Mouse (Mus musculus): ENCODE results near the gene Acy3.
A peak's percentile ranks its signal among the peaks of the same experiment; 100 is the strongest.
"Not testable (repeated sequence)": the region's sequence is repeated elsewhere in the genome, so short reads cannot be mapped to it uniquely, and the experiment has no call there.

Acy3 gene

DNA sequence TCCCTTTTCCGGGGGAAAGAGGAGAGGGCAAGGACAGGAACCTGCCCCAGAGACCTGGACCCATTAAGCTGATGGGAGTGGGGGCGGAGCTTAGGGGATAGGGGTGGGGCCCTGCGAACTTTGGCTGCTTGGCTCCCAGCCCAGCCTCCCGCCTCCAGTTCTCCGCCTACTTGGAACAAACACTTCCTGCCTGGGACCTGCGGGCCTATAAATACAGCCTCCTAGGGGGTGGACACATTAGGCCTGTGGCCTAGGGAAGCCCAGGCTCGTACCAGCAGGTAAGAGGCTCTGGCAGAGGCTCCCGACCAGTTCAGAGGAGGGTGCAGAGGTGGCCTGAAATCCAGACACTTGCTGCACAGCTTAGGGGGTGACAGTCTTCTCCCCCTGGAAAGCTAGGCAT, at the start of gene Acy3:
Gene Acy3 (plus strand): TSS at position 237 of the 400 bp plus-strand sequence.
- peak; percentile 54 for DNase-seq (ENCODE audit: low read depth, low spot score)

DNA sequence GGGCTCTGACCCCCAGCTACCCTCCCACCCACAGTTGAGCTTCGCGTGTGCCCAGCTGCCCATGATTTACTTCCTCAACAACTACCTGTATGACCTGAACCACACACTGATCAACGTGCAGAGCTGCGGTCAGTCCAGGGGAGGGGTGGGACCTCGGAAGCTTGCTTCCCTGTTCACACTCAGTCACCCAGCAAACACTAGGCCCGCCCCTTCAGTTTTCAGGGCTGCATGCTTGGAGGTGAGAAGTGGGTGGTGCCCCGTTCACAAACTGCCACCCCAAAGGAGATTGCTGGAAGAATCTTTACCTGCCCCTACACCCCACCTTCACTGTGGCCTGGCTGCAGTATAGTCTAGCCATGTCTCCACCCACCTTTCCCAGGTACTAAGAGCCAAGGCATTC, 44.1 kb upstream of the Acy3 start:
- no peak for DNase-seq (ENCODE audit: low read depth, low spot score)

DNA sequence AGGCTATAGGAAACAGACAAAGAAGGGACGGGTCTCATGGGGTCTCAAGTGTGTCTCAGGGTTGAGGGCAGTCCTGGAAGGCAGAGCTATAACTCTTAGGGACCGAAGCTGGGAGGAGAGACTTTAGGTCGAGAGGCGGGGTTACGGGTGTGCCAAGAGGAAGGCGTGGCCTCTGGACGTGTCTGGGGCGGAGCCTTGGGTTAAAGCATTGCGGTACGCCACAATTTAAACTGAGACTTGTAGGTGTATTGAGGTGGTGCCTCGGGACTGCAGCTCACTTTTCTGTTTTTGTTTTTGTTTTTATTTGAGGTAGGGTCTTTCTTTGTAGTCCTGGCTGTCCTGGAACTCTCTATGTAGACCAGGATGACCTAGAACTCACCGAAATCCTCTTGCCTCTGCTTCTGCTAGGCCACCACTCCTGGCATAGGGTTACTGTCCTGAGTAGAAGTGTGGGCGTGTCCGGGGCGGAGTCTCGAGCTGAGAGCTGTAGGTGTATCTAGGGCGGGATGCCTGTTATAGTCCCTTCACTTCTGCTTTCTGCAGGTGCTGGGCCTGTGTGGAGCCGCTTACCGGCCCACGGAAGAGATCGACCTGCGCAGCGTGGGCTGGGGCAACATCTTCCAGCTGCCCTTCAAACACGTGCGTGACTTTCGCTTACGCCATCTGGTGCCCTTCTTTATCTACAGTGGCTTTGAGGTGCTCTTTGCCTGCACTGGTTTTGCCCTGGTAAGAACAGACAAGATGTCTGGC, 43.2 kb upstream of the Acy3 start:
- no peak for DNase-seq (ENCODE audit: low read depth, low spot score)

DNA sequence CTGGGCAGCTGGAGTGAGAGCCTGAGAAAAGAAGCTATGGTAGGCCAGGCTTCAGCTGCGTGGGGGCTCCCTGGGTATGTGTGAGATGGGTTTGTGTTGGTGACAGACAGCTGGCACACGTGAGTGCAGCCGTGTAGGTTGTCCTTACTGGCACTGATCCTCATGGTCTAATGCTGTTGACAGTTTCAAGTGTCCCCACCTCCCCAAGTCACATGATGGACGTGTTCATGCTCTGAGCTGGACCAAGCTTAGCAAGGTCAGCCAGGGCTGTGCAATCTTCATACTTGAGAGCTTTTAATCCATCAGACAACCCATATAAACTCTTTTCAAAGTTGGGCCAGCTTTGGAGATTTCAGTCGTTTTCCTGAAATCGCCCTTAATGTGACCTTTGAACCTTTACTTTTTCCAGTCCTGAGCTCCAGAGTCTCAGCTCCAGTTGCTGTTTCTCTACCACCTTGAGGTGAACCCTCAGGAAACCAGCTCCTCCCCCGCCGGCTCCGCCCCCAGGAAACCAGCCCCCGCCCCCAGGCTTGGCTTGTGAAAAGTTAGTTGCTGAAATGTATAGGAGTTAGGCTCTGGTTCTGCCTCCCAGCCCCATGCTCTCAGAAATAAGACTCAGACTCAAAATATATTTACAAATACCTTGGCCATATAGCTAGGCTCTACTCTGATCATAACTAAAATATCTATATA, 40.4 kb upstream of the Acy3 start:
- DNase-seq (ENCODE audit: low read depth, low spot score) = no peak

DNA sequence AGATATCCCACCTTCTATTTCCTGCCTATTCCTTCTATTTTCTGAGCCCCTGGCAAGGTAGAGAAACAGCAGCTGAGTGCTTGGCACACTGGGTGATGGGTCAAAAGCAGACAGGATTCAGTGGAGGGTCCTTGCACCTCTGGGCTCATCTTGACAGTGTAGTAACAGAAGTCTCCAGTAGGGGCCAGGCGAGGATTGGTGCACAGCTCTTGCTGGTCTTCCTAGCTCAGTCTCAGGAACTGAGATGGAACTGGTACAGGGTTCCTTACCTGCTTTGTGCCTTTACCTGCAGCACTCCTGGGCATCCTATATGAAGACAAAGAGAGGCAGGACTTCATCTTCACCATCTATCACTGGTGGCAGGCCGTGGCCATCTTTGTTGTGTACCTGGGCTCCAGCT, 39.7 kb upstream of the Acy3 start:
- peak; percentile 77 for DNase-seq (ENCODE audit: low read depth, low spot score)

DNA sequence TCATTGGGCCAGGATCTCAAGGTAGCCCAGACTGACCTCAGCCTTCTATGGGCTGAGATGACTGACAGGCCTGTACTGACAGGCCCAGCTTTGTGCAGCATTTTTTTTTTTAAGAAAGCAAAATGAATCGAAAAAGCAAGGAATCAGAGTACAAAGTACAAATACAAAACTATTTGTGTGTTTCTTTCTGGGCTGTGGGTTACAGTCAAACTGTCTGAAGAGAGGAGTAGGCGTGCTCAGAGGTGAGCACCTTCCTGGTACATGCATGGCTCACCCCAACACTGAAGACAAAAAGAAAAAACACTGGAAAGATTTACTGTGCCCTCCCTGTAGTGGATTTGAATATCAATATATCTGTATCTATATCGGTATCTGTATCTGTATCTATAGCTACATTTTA, 38.6 kb upstream of the Acy3 start:
- DNase-seq (ENCODE audit: low read depth, low spot score) = no peak

DNA sequence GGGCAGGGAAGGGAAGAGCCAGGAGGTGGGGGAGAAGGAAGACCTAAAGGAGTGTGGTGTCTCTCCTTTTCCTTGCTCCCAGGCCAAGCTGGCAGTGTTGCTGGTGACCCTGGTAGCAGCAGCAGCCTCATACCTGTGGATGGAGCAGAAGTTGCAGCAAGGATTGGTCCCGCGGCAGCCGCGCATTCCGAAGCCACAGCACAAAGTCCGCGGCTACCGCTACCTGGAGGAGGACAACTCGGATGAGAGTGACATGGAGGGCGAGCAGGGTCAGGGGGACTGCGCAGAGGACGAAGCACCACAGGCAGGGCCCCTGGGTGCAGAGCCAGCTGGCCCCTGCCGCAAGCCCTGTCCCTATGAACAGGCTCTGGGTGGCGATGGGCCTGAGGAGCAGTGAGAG, 37.8 kb upstream of the Acy3 start:
- DNase-seq (ENCODE audit: low read depth, low spot score) = no peak

DNA sequence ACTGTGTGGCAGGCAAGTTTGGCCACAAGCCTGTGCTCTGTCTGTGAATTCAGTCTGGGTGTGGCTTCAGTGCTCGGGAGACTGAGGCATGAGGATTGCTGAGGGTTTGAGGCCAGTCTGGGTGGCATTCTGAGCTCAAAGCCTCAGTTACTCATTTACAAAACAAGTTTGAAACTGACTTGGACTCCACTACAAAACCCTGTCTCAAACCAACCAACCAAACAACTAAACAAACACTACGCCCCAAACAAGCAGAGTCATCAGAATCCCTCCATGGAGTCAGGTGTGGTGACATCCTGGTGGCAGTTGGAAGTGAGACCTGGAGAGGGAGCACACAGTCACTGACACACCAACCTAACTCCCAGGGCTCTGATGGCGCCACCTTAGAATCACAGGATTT, 36.0 kb upstream of the Acy3 start:
- DNase-seq (ENCODE audit: low read depth, low spot score) = no peak

DNA sequence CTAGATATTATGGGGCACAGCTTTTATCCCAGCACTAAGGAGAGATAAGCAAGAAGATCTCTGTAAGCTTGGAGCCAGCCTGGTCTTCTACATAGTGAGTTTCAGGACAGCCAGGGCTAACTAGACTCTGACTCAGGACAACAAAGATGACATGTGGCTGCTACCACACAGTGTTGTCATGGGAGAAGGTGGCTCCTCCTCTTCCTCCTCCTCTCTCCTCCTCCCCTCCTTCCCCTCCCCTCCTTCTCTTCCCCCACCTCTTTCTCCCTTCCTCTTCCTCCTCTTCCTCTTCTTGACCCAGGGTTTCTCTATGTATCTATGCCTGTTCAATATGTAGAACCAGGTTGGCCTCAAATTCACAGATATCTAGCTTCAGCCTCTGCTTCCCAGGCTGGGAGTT, 34.9 kb upstream of the Acy3 start:
- DNase-seq (ENCODE audit: low read depth, low spot score) = no peak

DNA sequence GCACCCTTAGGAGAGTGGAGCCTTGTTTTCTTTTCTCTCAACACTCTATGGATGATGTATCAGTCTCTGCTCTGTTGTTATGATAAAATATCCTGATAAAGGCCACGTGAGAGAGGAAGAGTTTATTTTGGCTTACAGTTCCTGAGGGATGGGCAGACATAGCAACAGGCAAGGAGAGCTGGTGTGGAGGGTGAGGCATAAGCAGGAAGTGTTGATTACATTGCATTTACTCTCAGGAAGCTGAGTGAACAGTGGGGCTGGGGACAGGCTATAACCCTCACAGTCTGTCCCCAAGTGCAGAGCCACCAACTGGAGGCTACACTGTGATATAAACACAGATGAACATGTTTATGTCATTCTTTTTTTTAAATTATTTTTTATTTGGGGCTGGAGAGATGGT, 34.3 kb upstream of the Acy3 start:
- no peak for DNase-seq (ENCODE audit: low read depth, low spot score)

DNA sequence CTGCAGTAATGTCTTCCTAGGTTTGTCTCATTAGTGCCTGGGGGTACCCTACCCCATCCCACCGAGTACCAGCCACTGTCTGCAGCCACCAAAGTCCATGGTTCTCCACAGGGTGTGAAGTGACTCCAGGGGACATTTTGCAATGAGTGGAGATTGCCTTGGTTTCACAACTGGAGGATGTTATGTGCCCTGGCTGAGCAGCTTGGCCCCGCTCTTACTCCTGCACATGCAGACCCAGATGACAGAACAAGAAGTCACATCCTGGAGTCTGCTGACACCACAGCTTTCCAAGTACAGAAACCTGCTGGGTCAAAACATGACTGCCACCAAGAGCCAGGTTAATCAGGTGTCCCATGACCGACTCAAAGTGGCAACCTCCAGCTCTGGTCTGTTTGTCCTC, 31.3 kb upstream of the Acy3 start:
- DNase-seq (ENCODE audit: low read depth, low spot score) = no peak

DNA sequence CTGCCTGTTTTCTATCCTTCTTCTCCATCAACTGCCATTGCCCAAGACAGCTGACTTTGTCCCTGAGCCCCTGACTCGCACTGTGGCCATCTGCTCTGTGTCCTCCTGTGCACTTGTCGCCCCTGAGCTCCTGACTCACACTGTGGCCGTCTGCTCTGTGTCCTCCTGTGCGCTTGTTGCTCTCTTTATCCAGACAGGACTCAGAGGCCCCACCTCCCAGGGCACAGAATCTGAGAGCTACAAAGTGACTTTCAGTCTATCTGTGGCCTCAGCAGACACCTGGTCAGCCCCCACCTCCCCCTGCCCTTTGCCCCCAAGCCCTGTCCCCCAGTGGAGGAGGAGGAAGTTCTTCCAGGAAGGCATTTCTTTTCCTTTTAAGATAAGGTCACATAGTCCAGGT, 30.6 kb upstream of the Acy3 start:
- peak; percentile 62 for DNase-seq (ENCODE audit: low read depth, low spot score)

DNA sequence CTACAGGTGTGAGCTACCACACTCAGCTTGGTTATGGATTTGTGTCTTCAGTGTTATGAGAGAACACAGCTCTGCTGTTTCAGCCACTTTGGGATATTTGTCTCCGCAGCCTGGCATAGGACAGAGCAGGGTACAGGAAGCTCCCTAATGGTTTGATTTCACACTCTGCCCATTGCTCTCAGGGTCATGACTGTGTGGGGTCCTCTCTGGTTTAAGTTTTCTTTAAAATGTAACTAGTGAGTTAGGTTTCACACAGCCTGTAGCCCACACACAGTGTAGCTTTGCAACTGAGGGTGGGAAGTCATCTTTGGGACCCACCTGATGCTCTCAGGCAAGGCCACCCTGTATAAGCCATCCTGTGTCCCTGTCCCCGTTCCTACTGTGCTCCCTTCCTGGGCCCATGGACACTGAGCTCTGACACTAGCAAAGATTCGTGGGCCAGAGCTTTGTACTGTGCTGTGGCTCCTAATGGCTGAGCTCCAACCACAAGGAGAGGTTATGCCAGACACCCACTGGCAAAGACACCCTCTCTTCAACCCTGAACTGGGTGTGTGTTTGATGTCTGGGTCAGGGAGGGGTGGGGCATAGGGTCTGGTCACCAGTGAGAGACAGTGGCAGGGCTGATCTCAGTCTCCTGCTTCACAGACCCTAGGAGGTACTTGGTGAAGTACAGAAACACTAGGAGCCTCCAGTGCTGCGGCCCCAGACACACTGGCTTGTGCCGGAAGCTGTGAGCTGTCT, 28.9 kb upstream of the Acy3 start:
- not testable (repeated sequence) for DNase-seq (ENCODE audit: low read depth, low spot score)

DNA sequence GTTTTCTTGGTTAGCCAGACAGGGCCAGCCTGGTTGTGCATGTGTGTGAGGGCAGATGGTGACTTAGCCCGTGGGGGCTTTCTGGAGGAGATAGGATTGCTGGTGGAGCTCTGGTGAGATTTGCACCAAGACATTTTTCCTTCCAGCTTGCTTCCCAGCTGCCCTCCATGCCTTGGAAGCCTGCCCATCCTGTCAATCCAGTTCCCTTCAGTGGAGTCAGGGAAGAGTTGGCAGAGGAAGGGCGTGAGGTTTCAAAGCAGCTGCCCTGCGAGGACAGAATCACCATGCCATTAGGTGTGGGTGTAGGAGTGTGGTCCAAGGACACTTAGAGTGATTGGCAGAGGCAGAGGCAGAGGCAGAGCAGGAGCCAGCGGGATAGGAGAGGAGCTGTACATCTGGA, 27.9 kb upstream of the Acy3 start, which contains the start of gene Aldh3b3:
Gene Aldh3b3 (plus strand): TSS at position 176 of the 400 bp plus-strand sequence.
- peak; percentile 22 for DNase-seq (ENCODE audit: low read depth, low spot score)

DNA sequence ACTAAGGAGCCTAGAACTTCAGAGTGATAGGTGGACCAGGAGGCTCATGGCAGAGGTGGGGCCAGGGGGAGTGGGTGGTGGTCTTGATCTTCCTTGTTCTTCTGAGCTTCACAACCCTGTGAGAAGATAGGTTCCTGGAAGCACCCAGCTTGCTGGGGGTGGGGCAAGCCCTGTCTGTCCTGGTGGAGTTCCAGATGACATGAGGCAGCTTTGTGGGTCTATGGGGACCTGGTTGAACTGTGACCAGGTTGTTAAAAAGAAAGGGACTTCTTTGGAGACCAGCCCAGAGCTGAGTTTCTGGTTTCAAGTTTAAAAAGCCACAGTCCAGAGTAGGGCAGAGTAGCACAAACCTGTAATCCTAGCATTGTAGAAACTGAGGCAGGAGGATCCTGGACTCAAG, 27.3 kb upstream of the Acy3 start:
- DNase-seq (ENCODE audit: low read depth, low spot score) = no peak

DNA sequence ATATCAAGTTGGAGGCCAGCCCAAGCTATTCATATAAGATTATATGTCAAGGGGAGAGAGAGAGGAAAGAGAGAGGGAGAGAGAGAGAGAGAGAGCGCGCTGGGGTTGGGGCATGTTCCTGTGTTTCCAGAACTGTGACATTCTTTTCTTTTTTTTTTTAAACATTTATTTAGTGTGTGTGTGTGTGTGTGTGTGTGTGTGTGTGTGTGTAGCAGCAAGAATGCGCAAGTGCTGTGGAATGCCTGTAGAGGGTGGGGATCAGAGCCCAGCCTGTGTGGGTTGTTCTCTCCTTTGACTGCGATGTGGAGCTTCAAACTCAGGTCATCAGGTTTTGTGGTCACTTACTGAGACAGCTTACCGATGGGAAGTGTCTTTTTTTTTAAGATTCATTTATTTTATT, 26.2 kb upstream of the Acy3 start:
- no peak for DNase-seq (ENCODE audit: low read depth, low spot score)

DNA sequence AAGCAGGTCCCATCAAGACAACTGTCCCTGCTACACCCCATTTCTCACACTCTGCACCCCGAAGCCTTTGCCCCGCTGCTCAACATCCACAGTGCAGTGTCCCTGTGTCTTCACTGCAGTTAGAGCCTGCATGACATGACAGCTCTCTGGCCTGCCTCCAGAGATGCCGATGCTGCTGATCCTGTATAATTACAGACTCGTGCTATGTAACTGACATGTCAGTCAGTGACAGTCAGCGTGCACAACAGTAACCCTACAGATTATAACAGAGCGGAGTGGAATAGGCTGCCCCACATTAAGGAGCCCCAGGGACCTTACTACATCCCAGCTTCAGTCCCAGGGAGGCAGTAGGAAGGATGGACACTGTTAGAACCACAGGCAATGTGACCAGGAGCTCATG, 24.6 kb upstream of the Acy3 start:
- DNase-seq (ENCODE audit: low read depth, low spot score) = not testable (repeated sequence)

DNA sequence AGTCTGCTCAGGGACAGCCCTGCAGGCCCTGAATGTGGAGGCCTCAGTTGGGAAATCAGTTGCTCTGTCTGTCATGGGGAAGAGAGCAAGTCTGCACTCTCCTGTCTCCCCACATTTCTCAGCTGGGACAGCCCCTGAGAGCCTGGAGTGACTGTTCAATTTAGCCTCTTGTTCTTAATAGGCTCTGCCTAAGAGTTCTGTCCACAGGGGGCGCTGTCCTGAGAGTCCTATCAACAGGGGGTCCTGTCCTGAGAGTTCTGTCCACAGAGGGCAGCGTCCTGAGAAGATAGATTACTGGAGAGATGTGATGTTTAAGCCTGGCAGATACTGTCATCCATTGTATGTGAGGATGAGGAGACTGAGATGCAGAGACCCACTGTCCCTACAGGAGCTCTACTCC, 23.9 kb upstream of the Acy3 start:
- DNase-seq (ENCODE audit: low read depth, low spot score) = peak; percentile 22

DNA sequence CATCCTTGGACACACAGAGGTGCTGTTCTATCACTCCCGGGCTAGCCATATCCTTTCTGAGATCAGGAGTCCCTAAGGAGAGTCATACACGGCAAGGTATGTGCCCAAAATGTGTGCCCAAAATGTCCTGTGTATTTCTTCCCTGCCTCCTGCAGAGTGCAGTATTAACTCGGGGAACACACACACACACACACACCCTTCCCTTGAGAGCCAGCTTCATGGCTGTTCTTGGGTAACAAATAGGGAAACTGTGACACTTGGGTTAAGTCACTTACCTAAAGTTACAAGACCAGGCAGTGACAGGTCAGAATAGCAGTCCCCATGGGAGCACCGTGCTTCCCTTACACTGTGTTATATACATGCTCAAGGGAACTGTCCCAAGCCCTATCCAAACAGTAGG, 22.3 kb upstream of the Acy3 start:
- DNase-seq (ENCODE audit: low read depth, low spot score) = no peak

DNA sequence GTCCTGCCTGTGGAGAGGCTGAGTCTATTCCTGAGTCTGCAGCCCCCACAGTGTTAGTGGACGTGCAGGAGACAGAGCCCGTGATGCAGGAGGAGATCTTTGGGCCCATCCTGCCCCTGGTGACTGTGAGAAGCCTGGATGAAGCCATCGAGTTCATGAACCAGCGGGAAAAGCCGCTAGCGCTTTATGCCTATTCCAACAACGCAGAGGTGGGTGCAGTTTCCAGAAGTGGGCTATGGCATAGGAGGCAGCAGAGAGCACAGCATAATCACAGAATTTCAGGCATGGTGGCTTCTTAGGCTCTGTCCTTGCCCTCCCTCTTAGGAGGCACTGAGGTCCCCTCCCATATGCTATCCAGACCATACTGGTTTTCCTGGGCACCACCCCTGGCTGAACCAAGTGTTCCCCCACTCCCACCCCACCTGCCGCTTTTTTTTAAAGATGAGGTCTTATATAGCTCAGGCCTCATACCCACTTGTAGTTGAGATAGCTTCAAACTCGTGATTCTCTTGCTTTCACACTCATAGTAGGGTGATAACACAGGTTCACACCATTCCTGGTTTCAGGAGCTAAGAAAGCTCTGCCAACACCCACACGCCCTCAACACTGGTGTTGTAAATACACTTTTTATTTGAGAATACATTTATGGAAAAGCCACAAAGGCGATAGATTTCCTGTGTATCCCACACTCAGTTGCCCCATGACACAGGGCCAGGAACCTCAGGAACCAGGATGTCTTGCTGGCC, 19.9 kb upstream of the Acy3 start:
- peak; percentile 56 for DNase-seq (ENCODE audit: low read depth, low spot score)

DNA sequence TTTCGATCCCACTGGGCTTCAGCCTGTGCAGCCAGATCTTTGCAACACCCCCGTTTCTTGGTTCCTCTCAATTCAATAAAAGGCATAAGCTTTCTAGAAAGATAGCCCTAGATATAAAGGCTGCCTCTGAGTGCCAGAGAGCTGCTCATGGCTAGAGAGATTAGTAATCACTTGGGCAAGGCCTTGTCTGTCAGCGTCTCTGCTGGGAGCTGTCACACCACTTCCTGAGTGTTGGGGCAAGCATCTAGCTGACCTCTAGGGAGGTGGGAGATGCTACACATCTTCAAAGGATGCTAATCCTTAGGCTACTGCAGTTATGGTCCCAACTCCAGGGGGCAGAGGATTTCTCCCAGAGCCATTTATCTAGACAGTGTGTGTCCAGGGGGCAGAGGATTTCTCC, 19.1 kb upstream of the Acy3 start:
- DNase-seq (ENCODE audit: low read depth, low spot score) = no peak

DNA sequence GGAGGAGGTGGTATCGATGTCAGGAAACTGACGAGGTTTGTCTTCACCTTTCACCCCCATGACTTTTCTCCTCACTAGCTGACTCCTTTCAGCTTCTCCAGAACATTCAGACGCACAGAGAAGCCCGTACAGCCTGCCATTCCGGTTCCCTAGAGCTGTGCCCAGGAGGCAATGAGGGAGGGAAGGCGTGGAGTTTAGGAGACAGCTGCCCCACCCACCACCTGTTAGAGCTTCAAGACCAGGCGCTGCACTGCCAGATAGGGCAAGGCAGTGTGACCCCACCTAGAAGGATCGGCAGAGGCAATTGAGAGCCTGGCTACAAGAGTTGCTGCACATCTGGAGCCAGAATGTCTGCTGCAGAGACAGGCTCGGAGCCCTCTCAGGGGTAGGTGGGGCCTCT, 14.1 kb upstream of the Acy3 start, which contains the start of gene Aldh3b2:
Gene Aldh3b2 (plus strand): TSS at position 100 of the 400 bp plus-strand sequence.
- DNase-seq (ENCODE audit: low read depth, low spot score) = no peak
